Mouse (Mus musculus): ENCODE data around the gene Urm1.
"Not testable (repeated sequence)": the region's sequence is repeated elsewhere in the genome, so short reads cannot be mapped to it uniquely, and the experiment has no call there.

The Urm1 gene

GRCm38 (mm10) chr2:29820025-29820817 lies at the start of gene Urm1:
Urm1 (plus strand) TSS chr2:29820075.
- peak; percentile 69 for DNase-seq (ENCODE audit: low spot score)

- no peak for DNase-seq (ENCODE audit: low spot score)
Measured at GRCm38 (mm10) chr2:29770162-29770561, 49.7 kb upstream of the Urm1 start.

GRCm38 (mm10) chr2:29771611-29772461 lies 48.0 kb upstream of the Urm1 start:
- no peak for DNase-seq (ENCODE audit: low spot score)

DNA sequence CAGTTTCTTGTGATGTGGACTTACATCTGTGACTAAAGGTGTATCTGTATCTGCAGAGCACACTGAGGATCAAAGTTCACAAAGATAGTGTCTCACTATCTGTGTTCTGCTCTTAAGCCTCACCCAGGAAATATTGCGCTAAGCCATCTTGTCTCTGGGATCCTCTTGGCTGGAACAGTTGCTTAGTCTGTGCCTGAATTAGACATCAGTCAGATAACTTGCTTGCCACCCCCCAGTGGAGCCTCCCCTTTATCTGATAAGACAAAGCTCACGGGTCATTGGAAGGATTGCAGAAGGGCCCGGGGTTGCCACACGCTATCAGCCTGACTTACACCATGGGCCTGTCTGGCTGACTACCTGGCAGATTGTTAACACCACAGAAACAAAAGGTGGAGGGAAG lies 46.6 kb upstream of the Urm1 start:
- DNase-seq (ENCODE audit: low spot score) = no peak

GRCm38 (mm10) chr2:29781256-29781655 lies 38.6 kb upstream of the Urm1 start:
- DNase-seq (ENCODE audit: low spot score) = not testable (repeated sequence)

DNA sequence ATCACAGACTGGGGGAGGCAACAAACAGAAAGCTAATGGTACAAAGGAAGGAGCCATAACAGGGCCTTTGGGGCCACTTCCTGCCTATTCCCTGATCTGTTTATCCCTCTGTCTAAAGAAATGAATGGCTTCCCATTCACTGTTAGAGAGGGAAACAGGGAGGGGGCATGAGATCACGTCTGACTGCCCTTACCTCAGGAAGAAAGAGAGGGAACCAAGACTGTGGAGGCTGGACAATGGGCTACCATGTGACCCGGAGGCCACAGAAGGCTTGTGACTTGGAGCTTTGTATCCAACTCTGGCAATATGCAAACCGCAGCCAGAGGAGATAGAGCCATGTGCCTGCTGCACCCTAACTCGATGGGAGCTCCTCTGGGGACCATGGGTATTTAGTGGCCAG lies 35.6 kb upstream of the Urm1 start:
- no peak for DNase-seq (ENCODE audit: low spot score)

GRCm38 (mm10) chr2:29787104-29787917 lies 32.6 kb upstream of the Urm1 start, which contains the start of gene Coq4:
Coq4 (plus strand) TSS chr2:29787493.
- peak; percentile 96 for DNase-seq (ENCODE audit: low spot score)

DNA sequence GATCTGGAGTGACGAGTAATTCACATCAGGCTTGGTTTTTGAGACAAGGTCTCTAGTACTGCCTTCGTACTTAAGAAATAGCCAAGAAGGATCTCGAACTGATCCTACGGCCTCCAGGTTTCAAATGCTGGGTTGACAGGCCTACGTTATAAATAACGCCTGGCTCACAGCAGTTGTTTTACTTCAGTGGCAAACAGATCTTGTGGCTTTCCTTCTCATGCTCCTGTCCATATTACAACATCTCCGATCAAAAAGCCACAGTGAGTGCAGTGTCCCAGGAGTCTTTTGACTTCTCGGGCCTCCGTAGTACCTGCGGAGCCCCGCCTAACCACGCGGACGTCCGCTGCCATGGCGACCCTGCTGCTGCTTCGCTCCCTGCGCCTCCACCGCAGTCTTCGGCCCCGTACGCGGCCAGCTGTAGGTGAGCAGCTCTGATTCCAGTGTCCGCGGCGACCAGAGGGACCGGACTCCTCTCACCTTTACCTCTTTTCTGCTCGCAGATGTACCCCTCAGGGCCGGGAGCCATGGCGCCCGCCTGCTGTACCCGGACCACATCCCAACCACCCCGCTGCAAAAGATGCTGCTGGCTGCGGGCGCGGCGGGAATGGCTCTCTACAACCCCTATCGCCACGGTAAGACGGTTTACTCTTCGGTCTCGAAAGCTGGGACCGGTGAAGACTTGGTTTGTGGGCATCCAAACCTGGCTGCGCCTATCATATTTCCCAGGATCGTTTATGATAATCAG lies 31.8 kb upstream of the Urm1 start, which contains the start of gene Trub2:
Gene Trub2 (minus strand): TSS at position 566 of the 745 bp plus-strand sequence.
- DNase-seq (ENCODE audit: low spot score) = peak; percentile 83

- DNase-seq (ENCODE audit: low spot score) = no peak
Measured at GRCm38 (mm10) chr2:29792772-29793487, 26.9 kb upstream of the Urm1 start.

- DNase-seq (ENCODE audit: low spot score) = peak; percentile 96
Measured at GRCm38 (mm10) chr2:29802075-29802826, 17.6 kb upstream of the Urm1 start, which contains the start of gene Slc27a4. Slc27a4 (plus strand) TSS chr2:29802634.

- peak; percentile 36 for DNase-seq (ENCODE audit: low spot score)
Measured at GRCm38 (mm10) chr2:29802827-29803201, 17.1 kb upstream of the Urm1 start.

DNA sequence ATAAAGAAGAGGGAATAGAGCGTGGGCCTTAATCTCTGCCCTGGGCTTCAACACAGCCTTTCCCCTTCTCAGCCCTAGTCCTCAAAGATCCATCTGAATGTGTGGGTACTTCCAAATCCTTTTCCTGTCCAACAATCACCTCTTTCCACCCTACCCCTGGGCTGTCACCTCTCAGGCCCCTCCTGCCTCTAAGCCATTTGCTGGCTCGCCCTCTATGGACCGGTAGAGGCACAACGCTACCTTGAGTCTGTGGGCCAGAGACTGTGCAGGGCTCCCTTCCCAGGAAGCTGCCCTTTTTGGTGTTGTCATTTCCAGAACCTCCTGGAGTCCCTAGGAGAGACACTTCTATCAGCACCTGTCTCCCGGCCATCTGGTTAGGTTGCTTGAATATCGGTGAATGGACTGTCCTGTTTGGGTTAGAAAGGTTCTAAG lies 16.5 kb upstream of the Urm1 start:
- no peak for DNase-seq (ENCODE audit: low spot score)

GRCm38 (mm10) chr2:29815678-29816371 lies 4.0 kb upstream of the Urm1 start:
- DNase-seq (ENCODE audit: low spot score) = no peak

DNA sequence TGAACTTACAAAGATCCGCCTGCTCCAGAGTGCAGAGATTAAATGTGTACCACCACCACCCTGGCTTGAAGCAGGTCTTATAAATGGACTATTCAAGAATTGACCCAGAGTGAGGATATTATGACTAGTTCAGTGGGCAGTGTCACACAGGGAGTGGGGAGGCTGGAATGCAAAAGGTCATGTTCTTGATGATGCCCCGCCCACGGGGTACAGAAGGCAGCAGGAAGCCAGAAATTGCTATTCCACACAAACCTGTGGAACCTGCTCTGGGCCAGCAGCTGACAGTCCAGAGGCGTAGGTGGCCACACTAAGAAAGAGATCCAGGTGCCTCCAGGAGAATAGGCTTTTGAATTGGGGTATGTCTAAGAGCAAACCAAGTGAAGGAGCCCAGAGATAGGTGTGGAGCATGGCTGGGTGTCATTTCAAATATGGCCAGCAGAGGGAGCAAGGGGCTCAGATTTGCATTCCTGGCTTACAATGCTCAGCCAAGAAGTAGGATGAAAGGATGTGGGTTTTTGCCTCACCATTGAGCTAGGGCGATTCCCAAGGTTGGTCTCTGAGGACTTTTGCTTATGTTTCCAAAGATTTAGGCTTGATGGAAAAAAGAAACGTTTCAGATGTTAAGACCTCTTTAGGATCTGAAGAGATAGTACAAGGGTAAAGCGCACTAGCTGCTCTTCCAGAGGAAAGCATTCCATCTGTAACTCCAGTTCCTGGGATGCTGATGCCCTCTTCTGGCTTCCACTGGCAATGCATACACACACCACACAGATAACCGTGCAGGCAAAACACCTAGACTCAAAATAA lies 2.2 kb upstream of the Urm1 start:
- DNase-seq (ENCODE audit: low spot score) = peak; percentile 92

DNA sequence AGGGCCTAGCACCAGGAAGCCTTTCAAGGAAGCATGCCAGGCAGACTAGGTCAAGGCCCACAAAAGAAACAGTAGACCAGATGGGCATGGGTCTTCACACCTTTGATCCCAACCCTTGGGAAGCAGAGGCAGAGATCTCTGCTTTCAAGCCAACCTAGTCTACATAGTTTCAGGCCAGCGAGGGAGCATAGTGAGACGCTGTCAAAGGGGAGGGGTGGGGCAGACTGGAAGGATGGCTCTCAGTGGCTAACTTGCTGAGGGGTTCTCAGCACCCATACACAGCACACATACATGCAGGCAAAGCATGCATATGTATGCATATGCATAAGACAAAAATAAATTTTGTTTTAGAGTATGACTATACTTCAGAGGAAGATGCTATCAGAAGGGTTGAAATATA lies 512 bp upstream of the Urm1 start:
- DNase-seq (ENCODE audit: low spot score) = no peak

DNA sequence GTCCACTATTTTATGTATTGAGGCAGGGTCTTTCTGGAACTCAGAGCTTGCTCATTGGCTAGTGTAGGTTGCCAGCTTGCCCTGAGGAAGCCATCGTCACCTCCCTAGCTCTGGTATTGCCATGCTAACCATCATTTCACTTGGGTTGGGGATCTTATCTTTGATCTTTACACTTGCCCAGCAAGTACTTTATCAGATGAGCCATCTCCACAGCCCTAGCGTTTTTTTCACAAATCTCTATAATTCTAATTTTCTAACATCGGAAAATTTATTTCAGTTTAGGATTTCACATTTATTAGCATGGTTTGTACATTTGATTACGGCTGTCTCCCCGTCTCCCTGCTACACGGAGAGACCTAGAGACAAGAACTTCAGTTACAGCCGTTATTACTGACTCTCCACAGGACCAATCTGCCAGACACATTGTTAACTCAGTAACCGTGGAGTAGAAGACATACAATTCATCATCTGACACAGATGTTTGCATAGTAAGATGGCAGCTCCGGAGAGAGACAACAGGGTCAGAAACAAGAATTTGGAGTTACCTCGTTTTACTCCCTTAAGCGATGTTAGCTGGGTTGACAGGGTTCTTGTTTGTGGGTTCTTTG lies 6.5 kb downstream of the Urm1 start:
- no peak for DNase-seq (ENCODE audit: low spot score)

GRCm38 (mm10) chr2:29826926-29827708 lies 7.2 kb downstream of the Urm1 start:
- DNase-seq (ENCODE audit: low spot score) = peak; percentile 96

Measured in layer of hippocampus, adult 11-12 months (tissue).